Mouse (Mus musculus) left cerebral cortex, adult 18-20 months (tissue): ENCODE measurements at regions not wholly inside any gene's neighbourhood (a gene's known extent, or its start where the extent isn't known, plus 50 kb on each side); places are given as distances from the start of the nearest gene placed in this dataset.

ENCODE experiments used
- DNase-seq, 2 experiments: peaks; one replicate each; pipeline ENCODE4 v3.0.0; 2021 to 2022; ENCODE audit warnings: low spot score in 2 of 2, mixed read lengths in 1 of 2

- no peak for DNase-seq
Observed at GRCm38 (mm10) chr11:90802569-90803363, 114.6 kb upstream of the Tom1l1 start.

DNA sequence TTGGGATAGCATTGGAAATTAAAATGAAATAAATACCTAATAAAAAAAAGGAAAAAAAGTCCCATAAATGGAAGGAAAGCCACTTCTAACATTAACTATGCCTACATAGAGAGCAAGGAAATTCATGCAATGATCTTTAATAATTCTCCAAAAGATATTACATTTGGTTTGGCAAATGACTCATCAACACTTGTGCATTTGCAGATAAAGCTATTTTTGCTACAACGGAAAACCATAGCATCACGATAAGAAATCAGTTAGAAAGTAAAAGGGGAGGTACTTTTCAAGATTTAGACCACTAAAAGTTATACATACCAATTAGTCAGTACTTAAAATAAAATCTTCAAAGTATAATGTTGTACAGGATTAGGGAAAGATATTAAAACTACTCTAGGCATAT is 109.4 kb upstream of the Tom1l1 start:
- DNase-seq = no peak

GRCm38 (mm10) chr11:90783537-90783936 is 95.4 kb upstream of the Tom1l1 start:
- DNase-seq = no peak

GRCm38 (mm10) chr11:90782975-90783374 is 94.8 kb upstream of the Tom1l1 start:
- DNase-seq = peak; percentile 11 to 40

DNA sequence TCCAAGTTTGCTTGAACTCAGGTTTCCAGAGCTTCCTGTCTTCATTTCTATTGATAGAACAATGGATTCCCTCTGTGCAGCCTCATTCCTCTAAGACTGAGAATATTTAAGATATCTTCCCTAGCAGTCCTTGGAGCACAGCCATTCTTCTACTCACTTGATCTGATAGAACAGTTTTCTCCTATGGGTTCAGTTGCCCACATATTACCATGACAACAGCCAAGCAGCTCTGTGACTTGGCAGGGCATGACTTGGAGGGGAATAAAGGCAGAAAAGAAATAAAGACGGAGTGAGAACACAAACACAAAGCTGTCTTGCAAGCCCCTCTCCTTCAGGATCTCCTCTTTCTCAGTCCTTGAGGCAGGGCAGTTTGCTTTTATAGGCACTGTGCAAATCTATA is 87.6 kb upstream of the Tom1l1 start:
- DNase-seq = peak; percentile 2 to 3

GRCm38 (mm10) chr11:90755981-90756380 is 67.8 kb upstream of the Tom1l1 start:
- DNase-seq = no peak

GRCm38 (mm10) chr11:90748448-90748847 is 60.3 kb upstream of the Tom1l1 start:
- no peak for DNase-seq

DNA sequence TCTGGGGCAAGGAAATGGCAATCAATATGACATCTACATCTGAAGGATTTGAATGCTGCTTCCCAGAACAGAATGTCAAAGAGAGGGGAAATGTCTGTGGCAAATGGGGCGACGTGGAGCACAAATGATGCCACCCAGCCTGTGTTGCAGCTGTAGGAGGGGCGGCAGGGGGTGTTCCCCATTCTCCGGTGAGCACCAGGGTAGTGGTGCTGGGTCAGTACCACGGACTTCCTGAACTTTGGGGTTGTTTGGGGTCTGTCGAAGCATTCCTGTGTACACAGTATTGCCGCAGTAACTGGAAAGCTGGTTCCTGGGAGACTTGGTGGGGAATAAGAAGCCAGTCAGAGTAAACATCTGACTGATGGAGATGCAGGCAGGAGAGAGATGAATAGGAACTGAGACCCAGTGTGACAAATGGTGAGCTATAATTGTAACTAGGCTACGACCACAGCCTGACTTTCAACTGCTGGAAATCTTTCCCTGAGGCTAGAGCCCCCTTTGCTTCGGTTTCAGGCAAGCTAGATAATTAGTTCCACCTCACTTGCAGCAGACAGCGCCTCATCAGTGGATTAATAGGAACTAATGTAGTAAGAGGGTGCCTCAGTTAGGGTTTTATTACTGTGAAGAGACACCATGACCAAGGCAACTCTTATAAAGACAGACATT is 53.9 kb upstream of the Tom1l1 start:
- DNase-seq = no peak

GRCm38 (mm10) chr11:90739501-90739900 is 51.3 kb upstream of the Tom1l1 start:
- DNase-seq = no peak

- no peak for DNase-seq
Observed at GRCm38 (mm10) chr11:90738741-90739140, 50.6 kb upstream of the Tom1l1 start.
